Mouse (Mus musculus) kidney, adult 9 months (tissue): ENCODE measurements around the gene Ssr2.
A peak's percentile ranks its signal among the peaks of the same experiment; 100 is the strongest.
"Not testable (repeated sequence)": the region's sequence is repeated elsewhere in the genome, so short reads cannot be mapped to it uniquely, and the experiment has no call there.

ENCODE experiments used
- DNase-seq: peaks from one replicate; pipeline ENCODE4 v3.0.0; 2022

Gene Ssr2

DNA sequence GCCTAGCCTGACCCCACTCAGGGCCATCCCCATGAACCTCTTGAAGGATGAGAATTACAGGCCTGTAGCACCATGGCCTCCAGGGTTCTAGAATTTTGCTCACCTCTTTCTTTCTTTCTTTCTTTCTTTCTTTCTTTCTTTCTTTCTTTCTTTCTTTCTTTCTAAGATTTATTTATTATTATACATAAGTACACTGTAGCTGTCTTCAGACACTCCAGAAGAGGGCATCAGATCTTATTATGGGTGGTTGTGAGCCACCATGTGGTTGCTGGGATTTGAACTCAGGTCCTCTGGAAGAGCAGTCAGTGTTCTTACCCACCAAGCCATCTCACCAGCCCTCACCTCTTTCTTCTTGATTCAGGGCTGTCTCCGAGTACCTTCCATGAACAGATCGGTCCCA lies 30.0 kb downstream of the Ssr2 start, which contains the start of gene Arhgef2:
Gene Arhgef2, plus strand, starts transcription at position 301 of the 400 bp plus-strand sequence.
- not testable (repeated sequence) for DNase-seq

DNA sequence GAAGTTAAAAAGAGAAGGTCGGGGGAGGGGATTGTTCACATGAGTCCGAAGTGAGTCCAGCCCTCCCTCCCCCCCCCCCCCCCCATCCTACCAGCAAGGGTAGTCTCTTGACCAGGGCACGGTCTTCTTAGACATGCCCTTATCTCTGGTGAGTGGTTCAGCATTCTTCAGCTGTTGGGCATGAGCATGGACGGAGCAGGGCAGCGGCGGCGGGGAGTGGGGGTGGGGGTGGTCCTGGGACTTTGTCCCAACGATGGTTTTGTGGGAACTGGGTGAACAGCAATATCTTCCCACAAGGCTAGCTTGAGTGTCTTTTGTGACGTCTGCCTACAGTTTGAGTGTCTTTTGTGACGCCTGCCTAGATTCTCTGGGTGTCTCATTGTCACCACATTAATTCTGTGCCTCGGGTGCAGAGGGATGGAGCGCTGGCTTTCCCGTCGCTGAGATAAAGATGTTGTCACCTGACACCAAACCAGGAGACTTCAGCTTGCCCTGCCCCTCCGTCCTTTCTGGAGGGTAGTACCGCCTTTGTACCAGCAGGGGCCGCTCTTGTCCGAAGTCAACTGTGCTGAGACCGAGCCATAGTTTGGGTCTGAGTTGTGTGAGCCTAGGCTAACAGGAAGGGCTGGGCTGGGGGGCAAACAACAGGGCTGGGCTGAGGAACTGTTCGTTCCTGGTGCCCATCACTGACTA lies 31.5 kb downstream of the Ssr2 start:
- DNase-seq = peak; percentile 91

DNA sequence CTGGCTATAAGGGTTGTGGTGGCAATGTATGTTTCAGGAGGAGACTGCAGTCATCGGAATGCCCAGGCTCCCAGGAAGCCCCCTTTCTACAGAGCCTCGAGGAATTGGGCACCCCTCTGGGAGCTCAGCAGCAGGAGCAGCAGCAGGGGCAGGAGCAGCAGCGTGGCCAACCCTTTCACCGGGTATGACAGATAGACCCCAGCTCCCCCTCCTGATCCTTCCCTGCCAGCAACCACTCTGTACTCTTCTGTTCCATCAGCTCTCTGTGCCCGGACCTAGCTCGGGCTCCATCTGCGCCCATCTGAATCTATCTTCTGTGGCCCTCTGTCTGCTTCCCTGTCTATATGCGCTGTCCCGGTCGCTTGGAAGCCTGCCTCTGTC lies 32.1 kb downstream of the Ssr2 start:
- no peak for DNase-seq

DNA sequence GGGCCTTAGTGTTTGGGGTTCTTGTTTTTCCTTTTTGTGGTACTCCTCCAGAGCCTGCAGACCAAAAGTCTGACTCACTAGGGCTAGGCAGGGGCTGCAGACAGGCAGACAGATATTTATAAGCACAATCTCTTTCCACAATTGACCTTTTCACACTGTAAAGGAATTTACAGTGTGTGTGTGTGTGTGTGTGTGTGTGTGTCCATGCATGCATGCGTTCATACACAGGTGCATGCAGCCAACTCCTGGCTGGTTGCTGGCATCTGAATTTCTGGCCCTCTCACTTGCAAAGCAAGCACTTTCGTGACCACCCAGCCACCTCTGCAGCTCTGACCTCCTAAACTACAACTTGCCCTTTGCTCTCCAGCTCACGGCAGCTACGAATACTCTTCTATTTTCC lies 33.4 kb downstream of the Ssr2 start:
- DNase-seq = peak; percentile 56

DNA sequence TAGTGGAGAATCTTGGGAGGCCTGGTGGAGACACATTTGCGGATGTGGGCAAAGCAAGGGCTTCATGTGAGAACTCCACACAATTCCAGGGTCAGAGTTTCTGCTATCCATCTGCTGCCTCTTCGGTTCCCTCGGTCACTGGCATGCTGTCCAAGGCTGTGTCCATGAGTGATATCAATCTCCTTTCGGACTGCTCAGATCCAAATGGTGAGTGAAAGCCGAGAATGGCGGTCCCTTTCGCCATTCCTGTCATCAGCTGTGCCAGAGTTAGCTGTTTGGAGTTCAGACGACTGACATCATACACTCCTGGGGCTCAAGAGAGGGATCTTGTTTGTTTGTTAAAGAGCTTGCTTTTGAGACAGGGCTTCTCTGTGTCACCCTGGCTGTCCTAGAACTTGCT lies 38.7 kb downstream of the Ssr2 start:
- no peak for DNase-seq

DNA sequence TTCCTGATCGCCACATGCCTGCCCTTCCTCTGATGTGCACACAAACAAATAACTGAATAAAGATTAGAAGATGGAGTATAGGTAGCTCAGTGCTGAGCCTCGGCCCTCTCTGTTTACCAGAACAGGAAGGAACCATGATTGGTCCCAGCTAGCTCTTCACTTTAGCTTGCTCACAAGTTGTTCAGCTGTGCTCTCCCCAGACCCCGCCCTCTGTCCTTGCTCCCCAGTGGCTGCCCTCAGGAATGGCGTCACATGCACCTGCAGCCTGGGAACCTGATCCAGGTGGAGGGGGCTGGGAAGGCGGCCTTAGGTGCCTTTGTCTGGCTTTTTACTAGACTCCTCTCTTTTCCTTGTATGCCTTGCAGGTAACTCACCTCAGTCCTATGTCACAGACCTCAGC lies 39.4 kb downstream of the Ssr2 start:
- DNase-seq = peak; percentile 72

DNA sequence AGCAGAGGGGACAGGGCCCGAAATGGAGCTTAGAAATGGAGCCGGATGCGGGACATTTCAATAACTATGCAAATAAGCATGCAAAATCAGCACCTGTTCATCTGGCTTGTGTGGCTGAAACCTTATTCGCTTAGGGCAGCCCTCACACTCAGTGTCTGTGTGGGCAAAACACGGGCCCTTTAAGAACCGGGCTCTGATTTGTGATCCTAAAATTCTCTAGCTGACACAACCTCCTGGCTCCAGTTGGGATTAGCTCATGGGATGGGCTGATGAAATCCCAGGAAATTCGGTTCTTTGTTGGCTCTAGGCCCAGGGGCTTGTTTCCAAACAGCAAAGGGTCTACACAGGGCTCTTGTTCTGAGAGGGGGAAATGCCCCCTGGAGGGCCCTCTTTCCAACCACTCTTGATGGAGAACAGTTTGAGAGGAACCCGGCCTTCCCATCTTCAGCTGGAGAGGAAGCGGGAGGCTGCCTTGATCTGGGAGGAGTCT lies 40.3 kb downstream of the Ssr2 start:
- peak; percentile 39 for DNase-seq

DNA sequence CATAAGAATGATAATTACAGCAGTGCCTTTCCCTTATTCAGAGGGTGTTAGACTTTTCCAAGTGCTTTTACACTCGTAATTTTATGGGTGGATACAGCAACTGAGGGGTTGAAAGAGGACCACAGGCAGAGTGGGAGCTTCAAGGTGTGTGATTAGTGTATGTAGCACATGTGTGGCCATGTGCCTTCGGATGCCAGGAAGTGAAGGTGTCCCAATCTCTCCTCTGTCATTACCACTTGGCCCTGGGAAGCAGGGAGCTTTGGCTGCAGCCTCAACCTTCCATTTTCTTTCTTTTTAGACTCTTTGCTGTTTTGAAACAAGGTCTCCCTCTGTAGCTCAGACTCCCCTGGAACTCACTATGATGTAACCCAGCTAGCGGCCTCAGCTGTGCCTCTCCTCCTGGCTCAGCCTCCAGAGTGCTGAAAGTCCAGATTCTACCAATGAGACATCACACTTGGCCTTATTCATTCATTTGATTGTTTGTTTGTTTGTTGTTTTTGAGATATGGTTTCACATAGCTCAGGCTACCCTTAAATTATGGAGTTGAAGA lies 41.4 kb downstream of the Ssr2 start:
- DNase-seq = no peak

DNA sequence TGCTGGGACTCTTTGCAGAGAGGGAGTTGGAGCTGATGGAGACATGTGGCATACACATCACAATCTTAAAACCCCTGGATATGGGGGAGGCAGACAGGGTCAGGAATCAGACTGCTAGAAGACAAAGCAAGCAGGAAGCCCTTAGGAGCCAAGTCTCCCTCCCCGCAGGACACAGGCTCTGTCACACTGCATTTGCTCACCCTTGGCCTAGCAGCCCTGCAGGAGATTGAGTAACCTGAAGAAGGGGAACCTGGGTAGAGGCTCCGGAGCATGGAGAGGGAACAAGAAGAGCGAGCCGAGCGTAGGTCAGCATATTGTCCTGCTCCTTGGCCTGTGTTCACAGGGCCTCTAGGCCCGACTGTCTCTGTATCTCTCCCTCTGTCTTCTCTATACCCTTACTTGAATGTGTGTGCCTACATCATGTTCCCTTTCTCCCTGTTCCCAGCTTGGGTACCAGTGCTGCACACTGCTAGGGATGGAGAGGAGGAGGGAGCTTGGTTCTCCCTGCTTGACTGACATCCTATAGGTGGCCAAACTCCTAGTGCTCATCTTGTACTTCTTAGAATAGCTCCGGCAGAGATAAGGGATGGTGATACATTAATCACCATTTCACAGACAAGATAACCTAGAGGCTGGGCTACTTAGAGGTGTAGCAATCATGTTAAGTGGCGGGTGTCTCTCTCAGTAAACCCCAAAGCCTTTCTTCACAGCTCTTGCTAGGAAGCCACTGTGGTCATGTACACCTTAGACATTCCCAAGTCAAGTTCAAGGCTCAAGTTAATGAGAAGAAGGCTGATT lies 42.6 kb downstream of the Ssr2 start:
- peak; percentile 73 for DNase-seq

DNA sequence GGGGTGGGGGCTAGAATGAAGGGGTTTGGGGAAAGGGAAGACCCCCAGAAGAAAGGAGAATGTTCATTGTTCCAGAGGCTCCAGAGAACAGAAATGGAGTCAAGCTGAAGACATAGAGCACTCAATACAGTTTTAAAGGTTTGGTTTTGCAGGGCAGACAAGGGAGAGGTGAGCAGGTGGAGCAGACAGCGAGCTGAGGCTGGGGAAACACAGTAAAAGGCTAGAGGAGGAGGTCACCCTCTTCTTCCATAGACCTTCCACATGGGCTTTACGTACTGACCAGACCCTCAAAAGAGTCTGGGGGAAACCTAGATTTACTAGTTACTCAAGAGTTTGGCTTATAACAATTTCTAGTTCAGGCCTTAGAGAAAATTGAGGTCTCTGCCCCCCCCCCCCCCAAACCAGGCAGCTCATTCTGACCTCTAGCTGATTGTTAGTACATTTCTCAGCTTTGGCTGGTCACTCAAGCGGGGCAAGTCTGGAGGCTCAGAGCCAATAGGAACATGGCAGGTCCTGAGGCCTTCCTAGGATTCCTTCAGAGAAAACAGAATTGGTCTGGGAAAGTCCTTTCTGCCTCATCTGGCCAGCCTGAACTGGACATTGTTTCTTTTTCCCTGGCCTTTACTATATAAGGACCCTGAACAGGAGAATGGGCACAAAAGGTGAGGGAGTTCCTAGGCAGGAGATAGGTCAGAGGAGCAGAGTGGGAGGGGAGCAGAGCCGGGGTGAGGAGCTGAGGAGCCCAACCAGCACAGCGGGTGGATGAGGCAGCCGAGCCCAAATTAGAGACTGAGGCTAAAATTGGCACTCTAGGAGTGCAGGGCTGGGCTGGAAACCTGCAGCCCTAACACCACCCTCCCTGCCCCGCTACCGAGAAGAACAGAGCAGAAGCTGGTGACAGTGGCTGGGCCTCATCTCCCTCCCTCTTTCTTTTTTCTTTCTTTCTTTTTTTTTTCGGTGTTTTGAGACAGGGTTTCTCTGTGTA lies 43.7 kb downstream of the Ssr2 start:
- peak; percentile 86 for DNase-seq

DNA sequence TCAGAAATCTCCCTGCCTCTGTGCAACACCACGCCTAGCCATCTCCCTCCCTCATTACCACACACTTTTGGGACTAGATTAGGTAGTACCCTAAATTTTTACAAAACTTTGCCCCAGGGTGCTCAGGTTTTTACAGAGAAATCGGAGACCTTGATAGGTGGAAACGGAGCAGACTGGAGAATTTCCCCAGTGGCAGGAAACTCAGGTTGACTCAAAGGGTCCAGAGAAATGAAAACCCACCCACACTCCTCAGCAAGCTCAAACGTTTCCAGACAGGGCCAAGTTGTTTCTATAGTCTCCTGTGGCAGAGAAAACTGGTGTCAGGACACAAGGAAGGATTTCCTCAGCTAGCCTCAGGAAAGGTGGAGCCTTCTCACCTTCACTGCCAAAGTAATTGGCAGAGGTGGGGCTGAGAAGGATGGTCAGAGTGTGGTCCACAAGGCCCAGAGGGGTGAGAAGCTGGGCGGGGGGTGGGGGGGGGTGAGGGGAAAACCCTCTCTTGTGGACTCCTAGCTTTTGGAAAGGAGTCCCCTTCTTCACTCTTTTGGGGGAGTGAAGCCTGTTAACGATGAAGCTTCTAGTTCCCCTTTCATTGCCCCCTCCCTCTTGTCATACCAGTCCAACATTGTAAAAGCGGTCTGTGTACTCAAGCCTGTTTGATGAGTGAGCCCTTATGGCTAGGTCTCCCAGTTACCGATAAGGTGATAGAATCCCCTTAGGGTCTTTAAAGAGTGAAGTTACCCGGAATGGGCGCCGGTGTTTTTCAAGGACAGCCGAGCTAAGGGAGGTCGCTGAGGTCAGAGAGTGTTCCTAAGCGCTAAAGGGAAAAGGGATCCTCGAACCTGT lies 44.7 kb downstream of the Ssr2 start:
- DNase-seq = no peak

DNA sequence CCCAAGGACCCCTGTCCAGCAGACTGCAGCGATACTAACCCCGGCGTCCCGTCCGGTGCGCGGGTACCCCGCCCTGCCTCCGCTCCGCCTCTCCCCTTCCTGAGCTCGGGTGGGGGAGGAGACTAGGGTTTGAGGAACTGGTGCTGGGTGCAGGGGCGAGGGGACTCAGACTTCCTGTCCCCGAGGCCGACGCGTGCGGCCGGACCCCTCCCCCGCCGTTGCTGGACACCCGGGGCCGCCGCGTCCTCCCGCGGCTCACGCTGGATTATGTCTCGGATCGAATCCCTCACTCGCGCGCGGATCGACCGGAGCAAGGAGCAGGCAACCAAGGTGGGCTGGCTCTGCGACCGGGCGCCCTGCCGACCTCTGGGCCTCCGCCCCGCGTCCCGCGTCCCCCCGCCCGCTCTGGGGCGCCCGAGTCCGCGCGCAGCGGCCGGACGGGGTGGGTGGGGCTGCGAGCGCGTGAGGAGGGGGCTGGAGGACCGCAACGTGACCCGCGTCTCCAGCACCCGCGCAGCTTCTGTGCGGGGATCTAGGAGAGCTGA lies 45.4 kb downstream of the Ssr2 start:
- peak; percentile 81 for DNase-seq

DNA sequence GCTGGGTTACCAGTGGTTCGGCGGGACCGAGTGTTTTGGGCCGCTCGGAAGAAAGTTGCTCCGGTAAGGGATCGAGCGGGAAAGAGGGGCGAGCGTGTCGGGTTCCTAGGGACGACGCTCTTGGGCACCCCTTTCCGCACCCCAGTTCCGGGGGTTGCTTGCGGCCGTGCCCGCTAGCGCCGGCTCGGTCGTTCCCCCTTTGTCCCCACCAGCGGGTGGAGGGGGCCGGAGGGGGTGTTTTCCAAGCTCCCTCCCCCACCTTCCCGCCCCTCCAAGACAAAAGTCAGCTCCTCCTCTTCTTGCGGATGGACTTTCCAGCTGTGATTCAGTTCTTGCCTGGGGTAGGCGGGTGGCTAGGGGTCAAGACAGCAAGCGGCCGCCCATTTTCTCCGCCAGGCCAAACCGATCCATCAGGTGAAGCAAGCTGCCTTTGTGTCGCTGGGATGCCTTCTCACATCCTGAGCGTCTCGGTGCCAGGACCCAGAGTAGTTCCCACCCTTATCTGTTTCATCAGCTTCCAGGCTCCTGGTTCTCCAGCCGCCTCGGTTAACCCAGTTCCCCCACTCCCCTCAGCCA lies 45.9 kb downstream of the Ssr2 start:
- DNase-seq = peak; percentile 80

DNA sequence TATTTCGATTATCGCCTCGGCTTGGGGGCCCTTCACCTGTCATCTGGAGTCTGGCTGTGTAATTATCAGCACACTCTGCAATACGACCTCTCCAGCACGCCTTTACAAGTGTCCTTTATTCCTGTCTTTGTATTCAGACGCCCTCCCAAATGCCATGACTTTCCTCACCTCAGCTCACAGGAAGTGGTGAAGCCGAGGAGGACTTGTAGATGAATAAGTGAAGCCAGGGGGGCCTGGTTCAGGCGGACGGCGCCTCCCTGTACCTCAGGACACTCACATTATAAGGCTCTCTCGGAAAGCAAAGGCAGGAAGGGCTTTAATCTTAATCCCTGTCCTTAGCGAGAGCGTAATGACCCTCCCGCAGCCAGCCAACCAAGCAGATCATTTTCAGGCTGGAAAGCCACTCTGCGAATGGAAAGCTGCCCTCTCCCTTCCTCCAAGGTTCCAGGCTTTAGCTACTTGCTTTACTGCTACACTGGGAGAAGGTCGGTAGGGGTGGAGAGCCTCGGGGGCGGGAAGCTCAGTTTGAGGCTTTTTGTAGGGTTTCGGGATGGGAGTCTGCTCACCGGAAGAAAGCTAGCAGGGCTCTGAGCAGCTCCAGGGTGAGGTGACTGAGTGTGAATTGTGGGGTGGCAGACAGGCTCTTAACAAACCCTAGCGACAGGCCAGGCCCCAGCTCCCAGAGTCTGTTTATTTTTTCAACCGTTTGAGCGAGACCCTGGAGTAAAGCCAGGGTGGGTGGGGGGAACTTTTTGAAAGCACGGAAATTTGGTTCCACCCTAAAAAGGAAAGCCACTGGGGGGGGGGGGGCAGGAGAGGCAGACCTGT lies 46.7 kb downstream of the Ssr2 start:
- no peak for DNase-seq

DNA sequence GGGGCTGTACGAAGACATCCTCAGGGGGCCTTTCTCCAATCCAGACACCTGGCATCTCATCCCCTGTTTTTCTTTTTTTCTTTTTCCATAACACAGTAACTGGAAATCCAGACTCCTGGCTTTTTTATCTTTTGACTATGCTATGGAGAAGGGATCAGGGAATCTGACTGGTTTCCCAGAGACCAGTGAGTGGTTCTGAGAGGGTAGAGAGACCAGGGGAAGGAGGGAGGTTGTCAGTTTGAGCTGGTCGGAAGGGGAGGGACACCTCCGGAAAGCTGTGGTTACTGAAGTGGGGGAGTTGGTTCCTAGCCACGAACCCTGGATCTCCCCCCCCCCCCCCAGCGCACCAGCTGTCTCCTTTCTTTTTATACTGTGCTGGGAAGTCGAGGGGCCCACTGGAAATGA lies 47.3 kb downstream of the Ssr2 start:
- DNase-seq = no peak

DNA sequence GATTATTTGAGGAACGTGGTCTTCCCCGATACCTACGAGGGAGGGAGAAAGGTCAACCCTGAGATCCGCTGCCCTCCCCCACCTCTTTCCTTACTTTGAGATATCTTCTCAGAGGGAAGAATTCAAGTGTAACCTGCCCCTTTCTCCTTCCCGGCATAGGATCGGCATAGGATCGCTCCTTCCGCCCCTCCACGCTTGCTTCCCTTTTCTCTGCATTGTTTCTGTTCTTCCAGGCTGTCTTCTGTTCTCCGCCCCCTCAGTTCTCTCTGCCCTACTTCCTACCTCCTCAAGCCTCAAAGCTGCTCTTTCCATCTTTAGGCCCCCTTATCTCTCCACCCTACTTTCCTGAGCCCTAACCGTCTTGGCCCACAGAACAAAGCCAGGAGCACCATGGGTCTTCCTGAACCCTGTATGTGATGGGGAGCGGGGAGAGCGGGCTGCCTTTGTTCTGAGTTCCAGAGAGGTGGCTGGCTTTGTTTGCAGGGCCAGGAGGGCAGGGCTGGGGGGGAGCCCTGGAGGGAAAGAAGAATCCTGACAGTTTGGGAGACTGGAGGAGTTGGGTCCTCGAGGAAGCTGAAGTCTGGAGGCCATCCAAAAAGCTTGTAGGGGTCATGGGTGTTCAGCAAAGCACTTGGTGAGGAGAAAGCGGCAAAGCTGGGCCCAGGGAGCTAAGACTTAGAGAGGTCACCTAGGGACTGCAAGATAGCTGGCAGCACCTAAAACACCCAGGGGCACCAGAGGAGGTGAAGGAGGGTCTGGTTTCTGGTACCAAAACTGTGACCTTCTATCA lies 47.9 kb downstream of the Ssr2 start:
- DNase-seq = no peak

DNA sequence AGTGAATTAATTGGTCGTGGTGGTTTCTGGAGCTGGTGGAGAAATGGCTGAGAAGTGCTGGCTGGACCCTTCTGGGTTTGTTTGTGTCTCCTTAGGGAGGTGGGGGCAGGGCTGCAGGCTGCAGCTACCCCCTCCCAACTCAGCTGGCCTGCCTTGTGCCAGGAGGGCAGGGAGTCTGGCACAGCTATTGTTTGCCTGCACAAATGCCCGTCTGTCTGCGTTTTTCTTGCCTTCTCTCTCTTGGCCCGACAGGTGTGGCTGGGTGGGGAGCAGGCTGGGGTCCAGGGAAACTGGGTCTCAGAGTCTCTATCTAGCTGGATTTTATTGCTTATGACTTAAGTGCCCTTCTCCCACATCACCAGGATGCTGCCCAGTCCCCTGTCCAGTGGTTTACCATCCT lies 48.6 kb downstream of the Ssr2 start:
- no peak for DNase-seq

DNA sequence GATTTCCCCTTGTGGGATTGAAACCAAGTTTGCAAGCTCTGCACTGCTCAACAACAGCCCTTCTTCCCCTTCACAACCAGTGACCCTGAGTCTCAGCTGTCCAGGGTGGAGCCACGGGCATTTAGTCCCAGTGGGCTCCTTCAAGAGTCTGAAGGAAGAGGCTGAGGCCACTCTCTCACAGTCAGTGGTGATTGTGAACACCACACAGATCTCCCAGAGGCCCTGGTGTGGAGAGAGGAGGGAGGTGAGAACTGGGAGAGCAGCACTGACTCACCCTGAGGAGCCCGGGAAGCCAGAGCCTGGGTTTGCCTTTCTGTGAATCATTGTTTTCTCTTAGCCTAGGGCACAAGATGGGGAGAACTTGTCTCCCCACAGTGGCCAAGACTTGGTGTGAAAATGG lies 49.3 kb downstream of the Ssr2 start:
- DNase-seq = no peak

DNA sequence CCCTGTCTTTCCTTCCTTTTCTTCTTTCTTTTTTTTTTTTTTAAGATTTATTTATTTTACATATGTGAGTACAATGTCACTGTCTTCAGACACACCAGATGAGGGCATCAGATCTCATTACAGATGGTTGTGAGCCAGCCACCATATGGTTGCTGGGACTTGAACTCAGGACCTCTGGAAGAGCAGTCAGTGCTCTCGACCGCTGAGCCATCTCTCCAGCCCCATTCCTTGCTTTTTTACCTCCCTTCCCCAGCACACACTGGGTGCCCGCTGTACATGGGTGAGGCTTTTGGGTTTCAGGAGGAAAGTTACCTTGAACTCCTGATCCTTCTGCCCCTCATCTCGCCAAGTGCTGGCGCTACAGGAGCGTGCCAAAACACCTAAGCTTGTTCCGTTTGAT lies 49.9 kb downstream of the Ssr2 start:
- no peak for DNase-seq
